14 mouse cellular contexts compared by ENCODE assay signal in genomic region chr16:34579671-34580326, GRCm38 (mm10).
"Had no signal": no experiment of that assay in that cellular context is flagged by ENCODE, and none has a peak within 500 bp of the region (broad histone marks: within the 10 kb centered on the region; RNA-seq: fewer than 3 reads in every experiment).

No protein-coding gene starts in this region.

- ATAC-seq: liver, postnatal 0 days; midbrain, embryonic 15.5 days had no signal

- H3K4me3 ChIP-seq: left cerebral cortex, adult 2 months; limb, embryonic 12.5 days; liver, embryonic 13.5 days; midbrain, embryonic 15.5 days; neural tube, embryonic 13.5 days; stomach, embryonic 15.5 days had no signal

- H3K36me3 ChIP-seq: limb, embryonic 12.5 days; liver, embryonic 13.5 days; midbrain, embryonic 15.5 days; neural tube, embryonic 13.5 days; stomach, embryonic 15.5 days had no signal

- H3K27ac ChIP-seq: kidney, postnatal 0 days; left cerebral cortex, adult 2 months; limb, embryonic 12.5 days; liver, embryonic 13.5 days; midbrain, embryonic 15.5 days; neural tube, embryonic 13.5 days; stomach, embryonic 15.5 days had no signal

- H3K4me2 ChIP-seq: limb, embryonic 12.5 days; liver, embryonic 13.5 days; midbrain, embryonic 15.5 days; neural tube, embryonic 13.5 days; stomach, embryonic 15.5 days had no signal

- DNase-seq: kidney, adult 11 months; kidney, adult 9 months; liver; liver, embryonic 13.5 days; liver, postnatal 0 days; retina, postnatal 1 day; right cerebral cortex, postnatal 14 days; thymus, postnatal 36 days had no signal

- H3K27me3 ChIP-seq: limb, embryonic 12.5 days; midbrain, embryonic 15.5 days; neural tube, embryonic 13.5 days; stomach, embryonic 15.5 days had no signal

- H3K4me1 ChIP-seq: limb, embryonic 12.5 days; liver, embryonic 13.5 days; stomach, embryonic 15.5 days had no signal

- H3K9me3 ChIP-seq: limb, embryonic 12.5 days; liver, embryonic 13.5 days; stomach, embryonic 15.5 days had no signal

- H3K9ac ChIP-seq: limb, embryonic 12.5 days; liver, embryonic 13.5 days; liver, postnatal 0 days; midbrain, embryonic 15.5 days; neural tube, embryonic 13.5 days; stomach, embryonic 15.5 days had no signal
